Mouse (Mus musculus) layer of hippocampus, adult 18-20 months (tissue): ENCODE results near the gene Apmap. TPM values are rescaled to one million over a fixed set of nuclear protein-coding genes. Genes with fewer than 3 reads are reported as not detected.
"Not testable (repeated sequence)": the region's sequence is repeated elsewhere in the genome, so short reads cannot be mapped to it uniquely, and the experiment has no call there.

ENCODE experiments used
- DNase-seq, 2 experiments: peaks; one replicate each; pipeline ENCODE4 v3.0.0; 2022; ENCODE audit warnings: low spot score in 2 of 2
- total RNA-seq, 2 experiments: library from RNA; stranded (reverse); gene quantifications; 2 replicates each; pipeline ENCODE4 v1.2.3; 2021

Gene Apmap
- total RNA-seq, 2 experiments from 2014 or later = 52.6 to 53.3 TPM

DNA sequence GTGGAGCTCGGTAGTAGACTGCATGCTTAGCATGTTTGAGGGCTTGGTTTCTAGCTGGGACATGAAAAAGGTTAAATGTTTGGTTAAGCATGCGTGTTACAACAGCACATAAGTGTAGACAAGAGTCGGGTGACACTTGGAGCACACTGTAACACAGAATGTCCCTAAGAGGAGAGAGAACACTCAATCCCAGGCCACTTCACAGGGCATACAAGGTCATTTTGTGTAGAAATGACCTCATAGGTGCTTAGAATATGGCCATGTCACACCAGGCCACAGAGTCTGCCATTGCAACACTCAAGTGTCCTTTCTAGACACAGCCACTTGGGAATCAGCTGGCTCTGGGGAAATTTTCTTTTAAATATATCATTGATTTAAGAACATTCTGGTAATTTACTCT, 15.6 kb upstream of the Apmap start:
- no peak for DNase-seq

DNA sequence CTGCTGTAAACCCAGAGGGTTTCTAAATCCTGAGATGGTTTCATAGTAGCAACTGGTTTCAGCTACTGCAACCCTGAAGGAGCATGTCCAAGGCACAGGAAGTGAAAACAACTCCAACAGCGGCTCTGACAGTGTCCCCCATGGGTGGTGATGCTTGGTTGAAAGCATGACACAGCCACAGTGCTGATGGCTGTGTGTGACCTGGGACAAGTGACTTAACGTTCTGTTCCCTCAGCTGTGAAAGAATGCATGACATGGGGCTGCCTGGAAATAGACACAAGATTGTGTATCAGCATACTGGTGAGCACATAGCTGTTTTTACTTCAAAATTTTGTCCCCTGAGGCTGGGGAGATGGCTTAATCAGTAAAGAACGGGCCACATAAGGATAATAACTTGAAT, 13.3 kb upstream of the Apmap start:
- DNase-seq = no peak

DNA sequence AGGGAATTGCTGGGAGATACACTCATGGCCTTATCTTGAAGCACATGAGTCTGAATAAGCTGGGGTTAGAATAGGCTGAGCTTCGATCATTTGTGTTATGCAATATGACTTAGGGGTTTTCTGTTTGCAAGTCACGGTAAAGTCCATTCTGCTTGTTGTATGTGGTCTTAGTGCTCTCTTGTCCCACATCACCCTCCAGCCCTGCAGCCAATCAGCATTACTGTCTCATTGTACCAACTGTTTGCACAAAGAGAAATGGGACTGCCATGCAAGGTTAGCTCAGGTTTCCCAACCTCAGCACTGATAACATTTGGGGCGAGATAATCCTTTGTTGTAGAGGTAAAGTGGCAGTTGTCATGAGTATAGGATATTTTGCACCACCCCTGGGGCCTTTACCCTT, 1.7 kb upstream of the Apmap start:
- no peak for DNase-seq

DNA sequence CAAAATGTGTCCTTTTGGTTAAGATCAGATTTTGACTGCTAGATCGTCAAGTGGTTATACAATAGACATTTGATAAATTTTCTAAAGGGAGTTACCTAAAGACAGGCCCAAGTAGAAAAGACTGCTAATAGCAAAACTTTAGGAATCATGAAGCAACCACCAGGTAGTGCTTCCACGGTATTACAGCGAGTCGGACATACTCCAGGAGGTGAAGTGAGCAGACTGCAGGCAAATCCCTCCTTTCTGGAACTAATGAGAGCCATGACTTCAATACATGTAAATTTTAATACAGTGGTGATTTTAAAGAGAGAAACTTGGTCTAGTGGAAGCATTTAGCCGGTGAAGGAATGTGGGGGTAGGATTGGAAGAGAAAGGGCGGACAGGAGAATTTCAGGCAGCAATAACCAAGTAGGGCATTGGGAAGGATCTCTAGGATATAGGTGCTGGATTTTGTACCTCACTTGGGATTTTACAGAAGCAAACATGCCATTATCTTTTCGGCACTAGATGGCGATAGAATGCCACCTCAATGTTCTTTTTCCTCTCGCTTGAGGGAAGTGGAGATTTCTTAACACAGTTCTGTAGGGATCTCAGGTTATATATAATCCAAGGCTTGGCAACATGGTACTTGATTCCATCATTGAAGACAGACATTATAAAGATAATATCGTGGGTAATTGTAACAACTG, 649 bp upstream of the Apmap start:
- DNase-seq = peak; percentile 52 to 89

DNA sequence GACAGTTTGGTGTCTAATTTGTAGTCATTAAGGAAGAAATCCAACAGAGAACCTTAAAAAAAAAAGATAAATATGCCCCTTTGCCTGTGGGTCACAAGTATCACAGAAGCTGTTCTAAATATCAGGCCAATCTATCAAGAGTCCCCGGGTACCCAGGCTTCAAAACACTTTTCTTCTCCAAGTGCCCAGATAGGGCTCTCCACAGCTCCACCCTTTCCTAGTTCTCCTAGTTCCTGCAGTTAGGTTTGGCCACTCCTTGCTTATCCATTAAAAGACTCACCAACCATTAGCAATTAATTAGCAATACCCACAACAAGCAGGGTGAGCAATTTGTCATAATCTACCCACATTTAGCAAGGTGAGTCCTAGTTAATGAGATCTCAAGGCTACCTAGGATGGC, 1.3 kb downstream of the Apmap start:
- DNase-seq = no peak

DNA sequence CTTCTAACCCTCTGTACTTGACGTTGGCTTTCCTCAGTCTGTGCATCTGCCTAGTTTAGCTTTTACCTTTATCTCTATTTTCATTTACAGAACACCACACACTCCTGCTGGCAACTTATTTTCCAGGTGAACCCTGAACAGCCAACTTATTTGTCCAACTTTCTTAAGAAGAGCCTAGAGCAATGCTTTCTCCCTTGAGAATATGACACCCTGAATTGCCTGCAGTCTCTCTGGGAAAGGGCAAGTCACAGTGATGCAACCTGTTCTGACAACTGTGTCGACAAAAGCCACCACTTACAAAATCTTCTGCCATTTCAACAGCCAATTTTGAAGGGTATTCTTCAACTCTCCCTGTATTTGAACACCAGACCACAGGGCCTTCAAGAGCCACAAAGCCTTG, 3.6 kb downstream of the Apmap start:
- DNase-seq = no peak

DNA sequence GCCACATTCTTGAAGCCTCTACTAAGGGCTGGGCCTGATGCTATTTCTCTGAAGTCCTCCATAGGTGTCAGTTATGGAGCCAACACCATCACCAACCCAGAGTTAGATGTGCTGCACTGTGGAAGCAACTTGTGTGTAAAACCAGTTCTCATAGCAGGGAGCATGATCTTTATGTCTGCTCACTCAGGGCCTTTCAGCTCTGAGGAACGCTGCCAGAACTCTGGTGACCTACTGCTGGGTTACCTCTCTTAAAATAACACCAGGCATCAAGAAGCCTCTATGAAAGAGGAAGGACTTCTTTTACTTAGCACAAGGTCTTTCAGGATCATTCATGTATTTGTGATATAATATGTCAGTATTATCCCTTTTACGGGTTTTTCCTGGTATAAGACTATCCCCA, 6.2 kb downstream of the Apmap start:
- no peak for DNase-seq

DNA sequence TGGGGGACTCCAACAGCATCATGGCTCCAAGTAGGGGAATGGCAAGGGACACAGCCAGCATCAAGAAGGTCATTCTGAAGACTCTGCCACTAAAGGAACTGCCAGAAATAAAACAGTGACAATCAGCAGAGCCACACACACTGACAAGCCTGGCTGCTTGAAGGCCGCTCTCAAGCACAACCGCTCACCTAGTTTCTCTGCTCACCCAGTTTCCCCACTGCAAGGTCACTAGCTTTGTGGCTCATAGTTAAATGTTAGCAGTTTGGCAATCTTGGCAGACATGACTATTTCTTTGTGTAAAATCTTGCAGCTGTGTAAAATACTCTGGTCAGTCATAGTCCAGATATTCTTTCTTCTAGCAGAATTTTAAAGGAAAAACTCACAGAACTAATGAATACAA, 8.1 kb downstream of the Apmap start:
- no peak for DNase-seq

DNA sequence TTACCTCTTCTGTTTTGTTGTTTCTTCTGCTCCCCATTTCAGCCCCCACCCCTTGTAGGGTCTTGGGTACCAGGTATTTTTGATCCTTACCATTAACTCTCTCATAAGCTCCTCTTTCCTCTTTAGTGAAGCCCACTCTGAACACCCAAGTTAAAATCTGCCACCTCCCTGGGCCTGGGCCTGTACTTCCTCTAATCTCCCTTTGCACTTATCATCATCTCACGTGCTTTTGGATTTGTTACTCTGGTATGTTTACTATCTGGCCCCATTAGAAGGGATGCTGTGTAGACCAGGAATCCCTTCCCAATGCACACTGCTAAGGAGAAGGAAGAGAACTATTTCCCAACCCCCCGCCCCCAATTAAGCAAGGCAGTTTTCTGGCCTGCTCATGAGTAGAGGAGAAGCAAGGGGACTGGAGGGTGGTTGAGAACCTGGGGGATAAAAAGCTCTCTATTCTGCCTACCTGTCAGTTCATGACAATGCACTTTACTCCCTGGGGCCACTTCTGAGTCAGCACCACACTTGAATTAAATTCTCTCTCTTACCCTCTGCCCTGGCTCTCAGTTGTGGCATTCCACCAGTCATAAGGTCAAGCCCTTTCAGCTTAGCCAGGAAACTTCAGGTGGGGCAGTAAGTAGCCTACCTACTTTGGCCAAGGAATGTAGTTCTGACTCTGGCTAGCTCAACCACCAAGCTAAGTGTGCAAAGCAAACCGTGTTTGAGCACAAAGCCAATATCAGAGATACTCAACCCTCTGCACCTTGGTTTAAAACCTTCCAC, 12.8 kb downstream of the Apmap start:
- DNase-seq = no peak

DNA sequence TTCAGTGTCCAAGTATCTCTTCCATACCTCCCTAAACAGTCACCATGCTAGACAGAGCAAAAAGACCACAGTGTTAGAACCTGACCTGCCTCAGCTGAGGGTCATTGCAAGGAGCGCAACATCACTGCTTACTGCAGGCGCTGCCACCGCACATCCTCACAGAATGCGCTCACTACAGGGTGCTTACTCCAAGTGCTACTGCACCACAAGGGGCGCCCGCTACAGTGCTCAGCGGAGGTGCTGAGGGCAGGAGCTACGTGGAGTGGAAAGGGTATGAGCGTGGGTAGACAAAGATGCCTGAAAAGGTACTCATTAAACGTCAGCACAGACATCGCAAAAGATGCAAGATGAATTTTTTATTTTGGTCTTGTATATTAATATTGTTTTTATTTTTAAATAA, 19.3 kb downstream of the Apmap start:
- DNase-seq = no peak

DNA sequence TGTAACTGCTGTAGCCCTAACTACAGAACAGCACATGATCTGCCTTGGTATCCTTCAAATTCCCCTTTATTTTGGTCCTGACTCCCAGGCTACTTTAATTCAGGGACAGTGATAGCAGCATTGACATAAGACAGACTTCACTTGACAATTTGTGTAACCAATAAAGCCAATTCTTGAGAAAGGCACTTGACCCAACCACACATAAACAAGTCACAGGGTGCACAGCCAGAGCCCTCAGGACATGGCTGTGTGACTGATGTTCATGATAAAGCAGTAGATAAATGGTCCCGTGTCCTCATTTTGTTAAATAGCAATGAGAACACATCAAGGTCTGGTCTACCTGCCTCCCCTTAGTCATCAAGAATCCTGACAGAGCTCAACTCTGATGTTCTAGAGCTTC, 28.7 kb downstream of the Apmap start:
- no peak for DNase-seq

DNA sequence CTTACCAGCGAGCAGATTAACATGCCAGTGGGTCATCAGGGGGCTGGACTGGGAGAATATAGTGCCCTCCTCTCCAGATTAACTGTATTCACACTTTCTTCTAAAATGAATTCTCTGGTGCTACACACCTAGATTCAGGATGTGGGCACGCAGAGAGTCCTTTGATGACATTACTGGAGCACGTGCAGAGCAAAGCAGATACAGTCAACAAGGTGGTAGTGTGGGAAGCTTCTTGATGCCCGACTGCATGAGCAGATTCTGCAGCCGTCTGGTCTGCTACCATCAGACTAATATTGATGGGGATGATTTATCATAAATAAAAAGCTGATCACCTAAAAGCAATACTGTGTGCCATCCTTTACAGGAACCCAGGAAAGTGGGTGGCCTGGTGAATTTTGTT, 29.8 kb downstream of the Apmap start:
- DNase-seq = no peak

DNA sequence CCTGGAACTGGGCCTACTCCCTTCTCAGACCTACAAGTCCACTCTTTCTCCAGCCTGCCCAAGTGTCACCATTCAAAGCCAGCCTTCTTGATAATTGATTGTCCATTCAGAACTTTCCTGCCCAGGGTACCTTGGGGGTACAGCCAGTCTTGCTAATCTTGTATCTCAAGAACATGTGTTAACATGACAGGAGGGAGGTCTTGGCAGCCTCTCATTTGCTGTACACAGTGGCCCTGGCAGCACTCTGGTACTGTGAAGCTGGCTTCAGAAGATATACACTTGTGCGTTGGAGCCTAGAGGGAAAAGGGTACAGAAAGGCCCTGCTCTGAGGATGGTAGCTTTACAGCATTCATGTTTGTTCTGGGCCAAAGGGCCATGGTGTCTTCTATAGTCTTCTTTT, 32.1 kb downstream of the Apmap start:
- DNase-seq = no peak

DNA sequence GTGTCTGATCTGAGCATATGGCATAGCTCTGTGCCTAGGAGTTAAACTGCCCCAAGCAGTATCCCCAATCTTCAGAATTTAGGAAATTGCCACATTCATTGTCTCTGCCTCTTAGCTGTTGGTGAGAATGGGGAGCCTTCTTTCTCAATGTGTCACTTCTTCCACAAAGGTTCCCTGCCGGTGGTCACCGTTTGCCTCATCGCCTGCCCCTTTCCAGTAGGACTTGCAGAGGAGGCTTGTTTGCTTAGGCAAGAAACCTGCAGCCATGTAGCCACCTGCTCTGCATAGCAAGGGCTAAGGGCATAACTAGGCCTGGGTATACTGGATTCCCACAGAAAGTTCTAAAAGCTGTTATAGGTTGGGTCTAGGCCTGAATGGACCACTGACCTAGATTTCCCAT, 35.9 kb downstream of the Apmap start:
- no peak for DNase-seq

DNA sequence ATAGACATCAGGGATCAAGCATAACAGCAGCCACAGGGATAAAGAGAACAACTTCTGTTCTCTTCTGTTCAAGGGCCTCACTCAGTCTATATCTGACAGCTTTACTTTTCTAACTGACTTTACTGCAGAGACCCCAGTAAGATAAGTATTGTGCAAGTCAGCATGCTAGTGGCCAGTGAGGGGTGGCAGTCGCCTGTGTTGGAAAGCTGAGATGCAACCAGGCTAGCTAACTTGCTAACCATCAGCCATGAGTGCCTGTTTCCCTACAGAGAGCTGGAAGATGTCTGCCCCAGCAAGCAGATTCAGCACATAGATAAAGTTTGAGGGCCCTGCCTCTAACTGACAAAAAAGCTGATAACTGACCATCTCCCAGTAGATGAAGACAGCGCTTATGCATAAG, 37.6 kb downstream of the Apmap start:
- no peak for DNase-seq

DNA sequence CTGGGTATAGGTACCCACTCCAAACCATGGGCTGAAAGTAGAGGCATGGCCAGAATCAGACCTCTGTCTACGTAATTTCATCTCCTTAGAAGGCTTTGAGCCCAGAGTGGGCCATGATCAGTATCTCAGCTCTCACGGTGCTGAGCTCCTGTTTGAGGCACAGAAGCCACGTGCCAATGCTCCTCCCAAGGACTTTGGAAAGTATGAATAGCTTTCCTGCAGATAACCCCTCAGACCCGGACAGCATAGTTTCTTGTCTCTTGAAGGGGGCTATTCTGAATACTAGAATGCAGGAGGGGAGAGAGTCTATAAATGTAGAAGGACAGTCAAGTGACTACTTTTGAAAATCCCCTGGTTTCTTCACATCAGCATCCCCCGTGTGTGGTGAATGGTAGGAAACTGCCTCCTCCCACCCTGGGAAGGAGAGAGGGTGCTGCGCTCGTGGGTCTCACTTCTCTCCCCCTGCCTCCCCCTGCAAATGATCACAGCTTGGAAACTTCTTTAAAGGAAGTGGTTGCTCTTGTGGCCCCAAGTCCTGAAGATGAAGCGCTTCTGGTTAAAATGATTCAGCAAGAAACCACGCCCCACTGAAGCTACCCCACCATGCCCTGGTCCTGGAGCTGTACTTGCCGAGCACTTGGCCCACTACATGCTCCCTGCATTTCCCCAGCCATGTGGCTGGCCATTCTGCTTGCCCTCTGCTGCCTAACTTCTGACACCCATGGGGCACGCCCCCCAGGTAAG, 38.3 kb downstream of the Apmap start, which contains the start of gene Cst7:
TSS of gene Cst7 (plus strand) at position 569 of the 744 bp plus-strand sequence.
- DNase-seq = no peak

DNA sequence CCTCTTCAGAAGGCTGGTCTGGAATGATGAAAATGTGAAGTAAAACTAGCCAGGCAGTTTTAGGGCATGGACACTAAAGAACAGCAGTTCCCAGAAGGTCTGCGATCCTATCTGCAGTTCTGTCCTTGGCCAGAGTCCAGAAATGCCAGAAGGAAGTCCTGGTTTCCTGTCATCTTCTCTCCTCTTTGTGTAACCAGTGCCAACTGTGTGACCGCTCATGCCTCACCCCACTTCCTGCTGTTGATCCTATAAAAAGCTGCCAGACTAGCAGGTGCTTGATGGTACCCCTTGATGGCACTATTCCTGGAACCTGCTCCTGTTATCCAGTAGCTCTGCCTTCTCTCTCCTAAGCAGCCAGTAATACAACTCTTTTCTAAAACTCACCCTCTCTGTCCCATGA, 41.3 kb downstream of the Apmap start:
- DNase-seq = no peak

DNA sequence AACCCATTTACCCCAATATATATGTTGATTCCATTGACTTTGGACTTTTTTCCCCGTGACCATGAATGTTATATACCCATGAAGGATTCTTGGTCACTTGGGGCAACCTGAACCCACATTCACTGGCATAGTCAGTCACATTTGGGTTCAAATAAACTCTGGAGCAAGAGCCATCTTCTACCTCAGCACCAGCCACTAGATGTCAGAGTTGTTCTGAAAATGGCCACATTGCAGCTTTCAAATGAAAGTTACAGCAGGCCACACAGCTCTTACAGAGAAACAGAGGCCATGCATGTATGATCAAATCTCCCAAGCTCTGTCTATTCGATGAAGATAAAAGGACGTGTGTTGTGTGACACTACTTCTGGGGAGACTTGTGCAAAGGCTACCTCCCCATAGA, 49.8 kb downstream of the Apmap start:
- DNase-seq = peak in 1 of 2 experiments; percentile 42

DNA sequence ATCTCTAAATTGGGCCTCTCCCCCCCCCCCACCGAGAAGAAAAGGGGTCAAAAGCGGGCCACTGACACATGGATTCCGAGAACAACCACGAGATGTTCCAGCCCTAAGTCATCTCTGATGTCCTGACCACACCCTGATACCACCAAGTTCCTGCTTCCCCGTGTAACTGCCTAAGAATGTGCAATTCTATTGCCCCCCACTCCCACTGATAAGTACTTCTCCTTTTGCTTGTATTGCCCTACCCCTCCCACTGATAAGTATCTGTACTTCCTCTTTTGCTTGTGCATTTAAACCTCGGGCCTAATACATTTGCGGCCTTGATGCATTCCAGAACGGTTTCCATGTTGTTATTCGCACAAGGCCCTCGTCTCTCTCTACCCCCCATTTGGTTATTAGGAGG, 58.8 kb downstream of the Apmap start:
- DNase-seq = not testable (repeated sequence)
